Mouse (Mus musculus): ENCODE results near the gene Il4ra. TPM values are rescaled to one million over a fixed set of nuclear protein-coding genes. Genes with fewer than 3 reads are reported as not detected.

Gene Il4ra
- total RNA-seq, 4 experiments from 2014 or later, result 33.7 to 203 (median 102) TPM

GRCm38 (mm10) chr7:125549916-125550315 lies 2.0 kb upstream of the Il4ra start:
- DNase-seq, result no peak

GRCm38 (mm10) chr7:125550881-125551381 lies 989 bp upstream of the Il4ra start:
- no peak for DNase-seq

GRCm38 (mm10) chr7:125552851-125553555 lies 1.1 kb downstream of the Il4ra start:
- DNase-seq, result no peak

- DNase-seq, result no peak
Observed at GRCm38 (mm10) chr7:125553653-125554428, 1.9 kb downstream of the Il4ra start.

GRCm38 (mm10) chr7:125554456-125555114 lies 2.7 kb downstream of the Il4ra start:
- DNase-seq, result no peak

- DNase-seq, result no peak
Observed at GRCm38 (mm10) chr7:125555351-125555872, 3.5 kb downstream of the Il4ra start.

- no peak for DNase-seq
Observed at GRCm38 (mm10) chr7:125556096-125556495, 4.2 kb downstream of the Il4ra start.

GRCm38 (mm10) chr7:125556865-125557264 lies 4.9 kb downstream of the Il4ra start:
- peak; percentile 29 for DNase-seq

GRCm38 (mm10) chr7:125558401-125558945 lies 6.6 kb downstream of the Il4ra start:
- DNase-seq, result no peak

GRCm38 (mm10) chr7:125558997-125559396 lies 7.1 kb downstream of the Il4ra start:
- no peak for DNase-seq

GRCm38 (mm10) chr7:125559537-125559936 lies 7.6 kb downstream of the Il4ra start:
- no peak for DNase-seq

GRCm38 (mm10) chr7:125560146-125560785 lies 8.3 kb downstream of the Il4ra start:
- DNase-seq, result no peak

GRCm38 (mm10) chr7:125561085-125561690 lies 9.3 kb downstream of the Il4ra start:
- peak; percentile 92 for DNase-seq

GRCm38 (mm10) chr7:125562413-125562812 lies 10.5 kb downstream of the Il4ra start:
- no peak for DNase-seq

GRCm38 (mm10) chr7:125563093-125563492 lies 11.2 kb downstream of the Il4ra start:
- DNase-seq, result no peak

- no peak for DNase-seq
Observed at GRCm38 (mm10) chr7:125564316-125565024, 12.6 kb downstream of the Il4ra start.

- peak; percentile 84 for DNase-seq
Observed at GRCm38 (mm10) chr7:125565516-125566285, 13.8 kb downstream of the Il4ra start.

GRCm38 (mm10) chr7:125566420-125566819 lies 14.5 kb downstream of the Il4ra start:
- no peak for DNase-seq

GRCm38 (mm10) chr7:125568888-125569287 lies 17.0 kb downstream of the Il4ra start:
- no peak for DNase-seq

- no peak for DNase-seq
Observed at GRCm38 (mm10) chr7:125571891-125572290, 20.0 kb downstream of the Il4ra start.

All from adrenal gland, adult 8-10 months (tissue).